Mouse (Mus musculus) 416B (cell line): ENCODE results near the gene Cacnb4.
A peak's percentile ranks its signal among the peaks of the same experiment; 100 is the strongest.

ENCODE experiments used
- DNase-seq: peaks from one replicate; pipeline ENCODE4 v3.0.0; 2011; ENCODE audit warnings: low read depth

Cacnb4 gene

DNA sequence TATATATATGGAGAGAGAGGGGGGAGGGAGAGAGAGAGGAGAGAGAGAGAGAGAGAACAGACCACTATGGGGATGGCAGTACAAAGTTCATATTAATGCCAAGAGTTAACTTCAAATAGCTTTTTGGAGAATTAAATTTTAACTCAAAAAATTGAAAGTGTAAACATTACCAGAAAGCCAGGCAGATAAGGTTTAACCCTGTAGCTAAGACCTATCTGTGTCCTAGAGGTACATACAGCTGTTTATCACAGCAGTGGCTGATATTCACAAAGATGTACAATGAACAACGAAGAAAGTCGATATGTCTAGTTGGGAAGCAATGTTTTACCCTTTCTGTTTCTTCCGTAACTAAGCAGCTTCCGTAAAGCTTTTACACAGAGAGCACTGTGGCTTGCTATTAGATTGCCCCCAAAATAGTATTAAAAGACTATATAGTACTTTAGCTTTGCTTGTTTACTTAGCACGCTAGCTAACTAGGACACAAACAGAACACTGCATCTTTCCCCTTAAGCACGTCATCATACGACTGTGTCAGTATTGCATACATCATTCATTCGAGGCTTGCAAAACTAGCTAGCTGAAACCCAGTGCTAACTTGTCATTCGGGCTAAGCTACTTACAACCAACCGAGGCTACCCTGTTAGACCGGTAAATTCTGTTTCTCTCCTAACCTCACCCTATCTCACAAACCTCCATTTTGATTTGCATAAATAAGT is 72.5 kb downstream of the Cacnb4 start:
- DNase-seq = no peak

DNA sequence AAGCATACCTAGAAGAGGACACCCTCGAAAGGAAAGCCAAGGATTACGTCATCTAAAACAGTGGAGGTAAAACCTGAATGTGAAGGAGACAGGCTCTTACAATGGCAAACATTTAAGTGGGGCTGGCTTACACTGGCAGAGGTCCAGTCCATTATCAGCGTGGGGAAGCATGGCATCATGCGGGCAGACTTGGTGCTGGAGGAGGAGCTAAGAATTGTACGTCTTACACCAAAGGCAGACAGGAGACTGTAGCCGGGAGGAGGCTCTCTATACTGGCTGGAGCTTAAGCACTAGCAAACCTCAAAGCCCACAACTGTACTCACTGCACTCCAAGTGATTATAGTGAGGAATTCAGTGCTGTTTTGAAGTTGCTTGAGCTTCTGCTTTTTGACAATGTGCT is 73.2 kb downstream of the Cacnb4 start:
- DNase-seq = peak; percentile 61

DNA sequence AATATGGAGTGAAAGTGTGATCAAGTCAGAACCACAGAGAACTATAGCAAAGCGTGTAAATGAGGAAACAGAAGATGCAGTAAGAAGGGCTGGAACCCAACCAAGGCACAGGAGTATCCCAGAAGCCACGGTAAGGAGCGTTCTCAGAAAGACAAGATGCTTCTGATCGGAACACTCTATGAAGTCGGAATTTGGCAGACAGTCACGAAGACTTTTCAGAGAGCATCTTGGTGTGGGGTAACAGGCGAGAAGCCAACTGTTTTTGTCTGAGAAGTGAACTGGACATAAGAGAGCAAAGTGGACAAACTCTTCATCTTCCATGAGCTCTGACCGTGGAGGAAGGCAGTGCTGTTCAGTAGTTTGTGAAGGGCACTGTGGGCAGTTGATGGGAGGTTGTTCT is 73.7 kb downstream of the Cacnb4 start:
- no peak for DNase-seq

DNA sequence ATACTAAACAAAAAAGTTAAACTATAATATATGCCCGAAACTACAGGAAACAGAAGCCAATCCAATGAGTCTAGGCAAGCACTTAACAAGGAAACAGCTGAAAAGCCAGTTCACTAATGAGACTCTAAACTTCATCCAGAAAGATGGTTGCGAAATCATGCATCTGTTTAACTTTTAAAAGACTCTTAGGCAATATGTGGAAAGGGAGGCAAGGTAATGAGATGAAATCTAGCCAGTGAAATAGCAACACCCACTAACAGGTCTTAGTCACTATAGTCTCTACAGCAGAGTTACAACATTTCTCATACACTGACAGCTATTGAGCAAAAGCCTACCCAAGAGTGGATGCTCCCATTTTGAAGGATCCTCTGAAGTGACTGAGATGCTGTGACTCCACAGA is 74.4 kb downstream of the Cacnb4 start:
- peak; percentile 89 for DNase-seq

DNA sequence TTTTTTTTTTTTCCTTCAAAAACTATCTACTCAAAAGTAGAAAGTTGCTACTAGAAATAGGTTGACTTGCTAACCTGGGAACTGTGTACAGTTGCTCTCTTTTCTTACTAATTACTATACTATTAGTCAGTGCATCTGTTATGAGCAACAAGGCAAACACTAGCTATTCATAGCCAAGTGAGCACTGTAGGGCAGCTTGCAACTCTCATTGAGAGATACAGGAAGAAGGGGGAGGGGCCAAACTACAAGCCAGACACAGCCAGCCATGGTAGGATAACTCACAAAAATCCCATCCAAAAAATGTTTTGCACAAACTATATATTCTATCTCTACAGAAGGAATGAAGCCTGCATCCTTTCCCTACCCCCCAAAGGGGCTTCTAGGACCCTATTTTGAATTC is 79.1 kb downstream of the Cacnb4 start:
- DNase-seq = no peak

DNA sequence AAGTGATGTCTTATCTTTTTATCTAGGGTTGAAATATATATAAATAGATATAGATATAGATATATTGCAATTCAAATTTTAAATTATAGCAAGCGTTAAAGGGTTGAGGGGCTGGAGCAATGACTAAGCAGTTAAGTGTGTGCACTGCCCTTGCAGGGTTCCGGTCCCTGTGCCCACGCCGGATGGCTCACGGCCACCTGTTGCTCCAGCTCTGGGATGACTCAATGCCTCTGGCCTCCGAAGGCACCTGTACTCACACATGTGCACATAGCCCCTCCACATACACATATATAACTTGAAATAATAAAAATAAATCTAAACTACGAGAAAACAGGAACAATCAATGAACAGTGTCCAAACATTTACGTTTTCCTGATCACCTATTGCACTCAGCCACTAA is 82.8 kb downstream of the Cacnb4 start:
- DNase-seq = no peak

DNA sequence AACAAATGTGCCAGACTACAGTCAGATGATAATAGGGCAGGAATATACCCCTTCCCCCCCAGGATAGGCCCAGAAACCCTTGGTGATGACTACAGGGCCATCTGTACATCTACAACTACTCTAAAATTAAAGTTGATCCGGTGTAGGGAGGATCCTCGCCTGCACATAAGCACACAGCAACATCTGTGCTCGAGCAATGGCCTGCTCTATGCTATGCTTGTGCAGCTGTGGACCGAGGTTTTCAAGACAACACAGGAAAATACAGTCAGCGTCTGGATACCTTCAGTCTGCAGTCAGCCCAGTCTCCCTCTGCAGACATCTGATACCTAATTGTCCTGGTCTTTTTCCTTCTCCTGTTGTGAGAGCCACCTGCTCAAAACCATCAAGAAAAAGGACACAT is 83.4 kb downstream of the Cacnb4 start:
- DNase-seq = no peak

DNA sequence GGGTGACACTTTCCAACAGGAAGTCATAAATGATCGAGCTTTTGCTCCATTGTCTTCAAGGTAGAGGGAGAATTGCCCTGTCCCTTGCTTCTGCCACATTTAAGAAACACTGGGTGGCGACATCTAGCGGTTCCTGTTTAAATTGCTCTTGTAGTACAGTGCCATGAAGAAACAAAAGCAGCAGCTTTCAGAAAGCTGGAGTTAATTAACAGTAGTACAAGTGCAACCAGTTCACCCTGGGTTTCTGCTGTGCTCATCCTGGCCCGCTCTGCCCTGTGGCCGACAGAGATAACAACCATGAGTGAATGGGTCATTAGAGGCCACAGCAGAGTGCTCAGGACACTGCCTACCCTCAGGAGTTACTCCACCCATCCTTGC is 85.7 kb downstream of the Cacnb4 start:
- DNase-seq = peak; percentile 79

DNA sequence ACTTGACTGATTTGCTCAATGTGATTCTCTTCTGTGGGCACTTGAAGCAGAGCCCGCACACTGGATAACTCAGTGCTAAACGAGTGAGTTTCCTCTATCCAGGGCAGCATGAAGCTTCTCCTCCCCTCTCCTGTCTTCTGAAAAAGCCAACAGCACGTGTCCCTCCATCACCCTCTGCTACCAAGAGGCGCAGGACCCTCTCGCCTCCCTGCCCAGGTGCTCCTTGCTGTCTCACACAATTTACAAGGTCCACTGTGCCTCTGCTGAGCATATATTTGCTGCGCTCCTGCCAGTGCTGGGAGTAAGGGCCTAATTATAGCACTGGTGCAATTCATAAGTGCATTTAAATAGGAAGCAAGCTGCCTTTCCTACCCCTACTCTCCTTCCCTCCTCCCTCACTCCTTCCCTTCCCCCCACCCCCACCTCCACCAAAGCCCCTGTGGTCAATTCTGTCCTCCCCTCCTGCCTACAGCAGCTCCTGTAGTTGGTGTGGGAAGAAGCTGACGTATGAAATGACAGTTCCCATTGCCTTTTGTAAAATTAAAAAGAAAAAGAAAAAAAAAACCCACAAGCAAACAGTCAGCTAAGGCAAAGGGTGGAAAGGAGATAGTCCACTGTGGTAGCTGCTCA is 86.2 kb downstream of the Cacnb4 start:
- DNase-seq = no peak

DNA sequence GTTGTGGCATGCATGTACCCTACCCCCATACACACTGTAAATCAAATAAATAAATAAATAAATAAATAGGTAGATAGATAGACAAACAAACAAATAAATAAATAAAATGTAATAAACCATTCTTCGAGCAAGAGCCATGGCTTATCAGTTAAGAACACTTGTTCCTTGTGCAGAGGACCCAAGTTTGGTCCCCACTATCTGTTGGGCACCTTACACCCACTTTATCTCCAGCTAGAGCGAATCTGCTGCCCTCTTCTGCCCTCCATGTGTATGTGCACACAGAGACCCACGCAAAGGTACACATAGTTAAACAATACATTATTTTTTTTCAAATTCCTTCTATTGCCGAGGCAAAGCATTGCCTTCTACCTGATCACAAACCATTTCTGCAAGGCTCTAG is 87.1 kb downstream of the Cacnb4 start:
- DNase-seq = peak; percentile 23

DNA sequence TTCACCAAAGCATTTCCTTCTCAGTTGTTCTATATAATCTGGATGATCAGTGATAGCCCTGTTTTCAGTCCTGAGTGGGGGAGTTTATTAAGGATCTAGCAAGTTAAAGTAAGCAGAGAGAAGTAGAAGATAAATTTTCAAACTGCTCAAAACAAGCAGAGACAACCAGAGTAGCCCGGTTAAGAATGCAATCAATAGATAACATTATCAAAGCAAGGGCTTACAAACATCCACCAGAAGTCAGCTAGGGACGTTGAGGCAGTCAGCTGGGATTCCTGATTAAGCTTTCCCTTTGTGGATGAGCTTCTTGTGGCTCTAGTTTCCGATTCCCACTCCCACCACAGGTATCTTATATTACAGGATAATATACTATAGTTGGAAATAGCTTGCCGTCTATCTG is 91.2 kb downstream of the Cacnb4 start:
- DNase-seq = no peak

DNA sequence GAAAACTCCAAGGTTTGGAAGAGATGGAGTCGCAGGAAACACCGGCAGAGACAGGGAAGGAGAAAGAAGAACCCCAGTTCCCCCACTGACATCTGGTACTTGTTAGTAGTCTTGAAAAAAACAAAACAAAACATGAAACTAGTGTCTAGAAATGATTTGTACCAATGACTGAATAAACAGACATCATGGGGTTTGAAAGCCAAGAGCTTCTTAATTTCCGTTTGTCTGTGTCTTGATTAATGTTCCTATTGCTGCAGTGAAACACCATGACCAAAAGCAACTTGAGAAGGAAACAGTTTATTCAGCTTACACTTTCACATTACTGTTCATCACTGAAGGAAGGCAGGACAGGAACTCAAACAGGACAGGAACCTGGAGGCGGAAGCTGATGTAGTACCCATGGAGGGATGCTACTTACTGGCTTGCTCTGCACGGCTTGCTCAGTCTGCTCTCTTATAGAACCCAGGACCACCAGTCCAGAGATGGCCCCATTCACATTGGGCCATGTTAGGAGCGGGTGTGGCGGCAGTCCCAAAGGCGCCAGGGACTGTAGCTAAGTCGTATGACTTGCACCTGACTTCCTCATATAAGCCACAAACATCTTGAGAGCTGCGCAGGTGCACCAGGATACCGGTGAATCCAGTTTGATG is 95.4 kb downstream of the Cacnb4 start:
- DNase-seq = no peak

DNA sequence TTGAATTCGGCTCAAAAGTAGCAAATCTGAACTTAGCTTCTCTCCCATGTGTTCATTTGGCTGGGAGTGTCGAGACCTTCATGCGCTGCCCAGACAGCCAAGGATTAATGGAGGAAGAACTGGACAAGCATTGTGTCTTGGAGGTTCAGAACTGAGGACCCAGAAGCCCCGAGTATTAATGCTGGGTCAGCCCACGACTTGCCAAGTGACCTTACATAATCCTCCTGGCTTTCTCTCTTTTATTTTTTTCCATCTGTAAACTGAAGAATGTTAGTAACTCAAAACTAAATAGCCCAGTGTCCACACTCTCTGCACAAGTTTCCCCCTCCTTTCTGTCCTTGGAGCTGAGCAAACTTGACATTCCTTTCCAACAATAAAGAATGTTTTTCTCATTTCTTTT is 95.9 kb downstream of the Cacnb4 start:
- DNase-seq = no peak

DNA sequence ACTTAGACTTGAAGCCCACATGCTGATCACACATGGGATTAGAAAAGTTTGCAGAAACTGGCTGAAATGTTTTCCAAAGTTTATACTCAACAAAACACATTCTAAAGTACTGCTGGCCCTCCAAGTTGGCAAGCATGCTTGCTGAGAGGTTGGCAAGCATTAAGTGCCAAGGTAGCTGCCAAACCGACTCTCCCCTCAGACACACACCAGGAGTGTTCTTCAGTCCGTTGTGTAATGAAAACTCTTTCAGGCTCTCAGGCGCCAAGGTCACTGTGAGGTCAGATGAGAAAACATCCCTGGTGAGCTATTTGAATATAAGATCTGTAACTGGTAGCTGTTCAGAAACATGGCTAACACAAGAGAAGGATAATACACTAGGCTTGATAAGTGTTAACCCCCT is 97.8 kb downstream of the Cacnb4 start:
- no peak for DNase-seq

DNA sequence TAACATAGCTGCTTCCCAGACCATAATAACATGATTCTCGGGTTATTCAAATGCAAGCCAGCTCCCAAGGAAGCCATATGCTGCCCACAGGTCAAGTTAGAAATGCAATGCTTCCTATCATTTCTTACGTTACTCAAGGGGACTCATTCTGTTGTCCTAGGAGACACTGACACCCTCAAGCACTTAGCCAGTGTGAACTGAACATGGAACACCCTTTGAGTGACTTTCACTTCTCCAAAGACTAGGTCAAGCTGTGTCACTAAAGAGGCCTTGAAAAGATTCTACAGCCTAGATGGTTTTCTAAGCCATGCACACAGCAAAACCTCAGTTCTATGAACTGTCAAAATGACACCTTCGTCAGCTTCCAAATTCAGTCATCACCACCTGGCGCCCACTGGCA is 98.9 kb downstream of the Cacnb4 start:
- no peak for DNase-seq

DNA sequence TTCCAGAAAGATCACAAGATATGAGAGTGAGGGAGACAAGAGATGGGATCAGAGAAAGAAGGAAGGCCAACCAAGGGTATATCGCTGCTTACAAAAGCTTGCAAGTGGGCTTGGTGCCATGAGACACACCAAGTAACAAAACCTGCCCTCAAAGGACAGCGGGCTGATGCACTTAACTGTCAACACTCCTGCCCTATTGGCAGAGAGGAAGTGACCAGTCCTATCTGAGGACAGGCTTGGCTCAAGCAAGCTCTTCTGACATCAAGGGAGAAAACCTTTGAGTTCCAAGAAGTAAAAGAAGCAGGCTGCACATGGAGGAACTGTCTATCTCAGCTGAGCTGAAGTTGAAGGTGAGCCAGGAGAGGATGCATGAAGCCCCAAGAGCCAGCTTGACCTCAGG is 100.1 kb downstream of the Cacnb4 start:
- no peak for DNase-seq

DNA sequence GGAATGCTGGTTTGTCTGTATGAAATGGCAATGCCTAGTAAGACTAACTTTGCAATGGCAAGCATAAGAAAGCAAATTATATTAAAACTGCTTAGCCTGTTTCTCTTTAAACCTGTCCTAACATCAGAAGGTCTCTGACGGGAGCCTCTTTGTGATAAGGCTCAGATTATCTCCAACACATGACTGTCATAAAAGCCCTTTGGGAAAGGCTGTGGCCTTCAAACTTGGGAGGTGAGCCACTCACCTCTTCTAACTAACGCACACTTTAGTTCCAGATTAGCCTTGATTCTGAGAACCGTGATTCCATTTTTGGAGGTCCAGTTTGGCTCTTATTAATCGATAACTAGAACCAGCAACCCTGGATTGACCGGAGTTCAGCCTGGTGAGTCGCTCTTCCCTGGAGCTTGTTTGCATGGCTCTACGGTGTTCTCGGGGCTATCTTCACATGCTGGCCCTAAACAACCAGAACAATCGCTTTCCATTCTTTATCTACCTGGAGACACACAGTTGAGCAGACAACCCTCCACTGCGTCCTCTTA is 100.9 kb downstream of the Cacnb4 start:
- DNase-seq = no peak

DNA sequence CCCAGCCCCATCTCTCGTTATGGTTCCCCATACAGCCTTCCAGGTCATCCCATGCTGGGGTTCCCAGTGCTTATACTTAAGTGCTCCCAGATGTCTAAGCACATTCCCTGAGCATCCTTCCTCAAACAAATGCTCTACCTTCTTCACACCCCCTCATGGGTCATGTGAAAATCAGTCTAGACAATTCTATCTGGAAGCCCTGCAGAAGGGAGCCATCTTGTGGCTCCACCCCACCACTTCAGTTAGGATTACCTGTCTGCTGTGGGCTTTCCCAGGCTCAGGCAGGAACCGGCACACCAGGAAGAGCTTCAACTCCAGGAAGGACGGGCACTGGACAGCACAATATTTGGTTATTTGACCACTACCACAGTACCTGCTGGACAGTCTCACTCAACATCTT is 101.7 kb downstream of the Cacnb4 start:
- DNase-seq = no peak

DNA sequence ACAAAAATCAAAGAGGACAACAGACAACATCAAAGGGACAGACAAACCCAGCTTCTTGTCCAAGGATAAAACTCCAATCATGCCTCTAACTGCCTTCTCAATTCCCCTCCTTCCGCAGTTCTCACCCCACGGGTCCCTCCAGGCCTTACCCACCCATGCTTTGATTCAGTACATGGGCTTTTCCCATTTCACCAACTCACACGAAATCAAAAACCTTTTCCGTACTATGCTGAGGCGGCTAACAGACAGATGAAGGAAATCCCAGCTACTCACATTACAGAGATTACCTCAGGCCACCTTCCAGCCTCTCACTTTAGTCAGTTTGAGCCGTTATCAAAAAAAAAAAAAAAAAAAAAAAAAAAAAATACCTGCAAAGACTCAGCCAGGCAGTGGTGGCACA is 104.4 kb downstream of the Cacnb4 start:
- no peak for DNase-seq

DNA sequence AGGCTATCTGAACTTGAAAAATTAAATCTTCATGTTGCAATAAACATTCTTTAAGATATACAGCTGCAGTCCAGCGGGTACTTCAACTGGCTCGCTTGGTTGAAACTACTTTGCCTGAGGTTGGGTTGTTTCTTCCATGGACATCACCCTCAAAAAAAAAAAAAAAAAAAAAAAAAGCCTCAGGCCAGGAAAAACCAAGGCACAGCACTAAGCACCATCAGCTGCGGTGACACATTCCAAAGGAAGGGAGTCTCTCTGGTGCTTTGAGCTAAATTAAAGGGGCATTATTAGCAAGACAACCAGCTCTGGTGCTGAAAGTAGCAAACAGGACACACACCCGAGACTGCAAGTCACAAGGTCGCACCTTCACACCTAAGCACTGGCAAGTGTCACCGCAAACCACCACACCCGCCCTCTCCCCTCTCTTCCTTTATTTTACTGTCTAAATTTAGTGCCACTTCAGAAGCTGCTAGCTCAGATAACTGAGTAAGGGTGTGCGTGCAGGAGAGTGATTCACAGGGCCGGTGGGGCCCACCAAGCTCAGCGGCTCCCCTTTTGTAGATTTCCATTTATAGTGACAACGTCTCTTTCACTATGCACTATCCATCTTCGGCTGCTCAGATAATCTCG is 105.2 kb downstream of the Cacnb4 start:
- DNase-seq = no peak

DNA sequence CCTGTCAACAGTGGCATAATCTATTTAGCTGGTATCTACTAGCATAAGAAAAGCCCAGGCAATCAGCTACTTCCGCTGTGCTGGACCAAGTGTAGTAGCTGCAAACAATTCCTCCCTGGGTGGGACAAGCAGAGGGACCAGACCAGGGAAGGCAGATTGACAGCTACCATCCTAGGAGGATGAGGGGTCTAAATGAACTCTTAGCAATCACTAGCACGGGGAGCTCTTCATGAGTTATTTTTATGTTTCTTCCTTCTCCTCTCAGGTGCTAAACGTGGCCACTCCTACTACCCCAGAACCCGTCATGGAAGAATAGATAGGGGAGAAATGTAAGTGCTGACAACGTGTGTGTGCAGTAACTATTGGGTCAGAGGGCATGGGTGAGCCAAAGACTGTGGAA is 105.8 kb downstream of the Cacnb4 start:
- DNase-seq = no peak

DNA sequence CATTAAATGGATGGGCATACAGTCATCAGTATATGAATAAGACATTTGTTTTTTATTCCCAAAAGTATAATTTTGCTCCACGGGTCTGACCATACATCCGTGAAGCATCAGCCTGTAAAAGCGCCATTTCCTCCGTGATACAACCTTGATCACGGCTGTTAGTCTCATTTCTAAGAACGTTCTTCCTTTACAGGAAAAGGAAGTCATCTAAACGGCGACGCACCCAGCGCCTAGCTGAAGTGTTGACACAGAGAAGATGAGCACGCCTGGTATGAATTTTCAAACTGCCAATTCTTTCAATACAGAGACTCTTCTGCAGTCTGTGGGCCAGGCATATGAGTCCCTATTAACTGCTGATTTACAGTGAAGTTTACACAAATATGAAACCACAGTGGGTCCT is 106.5 kb downstream of the Cacnb4 start:
- no peak for DNase-seq

DNA sequence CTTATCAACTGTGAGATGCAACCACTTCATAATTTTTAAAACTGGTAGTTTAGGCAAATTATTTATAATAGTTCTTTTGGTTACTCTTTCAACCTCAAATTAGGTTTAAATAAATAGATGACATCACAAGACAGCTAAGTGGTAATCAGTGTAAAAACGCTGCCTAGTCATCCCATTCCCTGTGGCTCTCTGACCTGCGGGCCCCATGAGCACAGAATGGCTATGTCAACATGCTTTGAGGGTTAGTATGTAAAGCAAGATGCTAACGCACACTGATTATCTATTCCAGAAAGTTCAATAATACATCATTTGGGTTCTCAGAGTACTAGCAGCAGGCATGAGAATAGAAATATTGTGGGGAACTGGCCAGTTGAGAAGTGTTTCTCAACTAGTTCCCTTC is 108.5 kb downstream of the Cacnb4 start:
- DNase-seq = no peak
